Mouse (Mus musculus) embryo, embryonic 11.5 days (tissue): ENCODE measurements around the gene Ube2g2.
A peak's percentile ranks its signal among the peaks of the same experiment; 100 is the strongest.

Experiments
- DNase-seq: peaks from one replicate; pipeline ENCODE4 v3.0.0-alpha.2; 2012; ENCODE audit warnings: low read depth, low spot score

Gene Ube2g2

GRCm38 (mm10) chr10:77605908-77606826 lies 15.9 kb upstream of the Ube2g2 start, which contains the start of the genes Sumo3 and Gm49325:
Sumo3 (plus strand) TSS chr10:77606097.
Gm49325 (plus strand) TSS chr10:77606197.
- peak; percentile 83 for DNase-seq

- DNase-seq = no peak
These were observed 15.2 kb upstream of the Ube2g2 start for GRCm38 (mm10) chr10:77606855-77607254.

GRCm38 (mm10) chr10:77607441-77607840 lies 14.6 kb upstream of the Ube2g2 start:
- DNase-seq = no peak

GRCm38 (mm10) chr10:77608589-77608988 lies 13.5 kb upstream of the Ube2g2 start:
- DNase-seq = no peak

GRCm38 (mm10) chr10:77610221-77610961 lies 11.7 kb upstream of the Ube2g2 start:
- DNase-seq = no peak

- no peak for DNase-seq
These were observed 8.7 kb upstream of the Ube2g2 start for GRCm38 (mm10) chr10:77613409-77613808.

- DNase-seq = no peak
These were observed 6.4 kb upstream of the Ube2g2 start for GRCm38 (mm10) chr10:77615647-77616046.

- DNase-seq = no peak
These were observed 5.9 kb upstream of the Ube2g2 start for GRCm38 (mm10) chr10:77616166-77616565.

- no peak for DNase-seq
These were observed 5.1 kb upstream of the Ube2g2 start for GRCm38 (mm10) chr10:77616926-77617325.

GRCm38 (mm10) chr10:77621546-77621945 lies 529 bp upstream of the Ube2g2 start:
- no peak for DNase-seq

- DNase-seq = no peak
These were observed 1.0 kb downstream of the Ube2g2 start for GRCm38 (mm10) chr10:77623069-77623492.

- DNase-seq = no peak
These were observed 1.7 kb downstream of the Ube2g2 start for GRCm38 (mm10) chr10:77623639-77624400.

GRCm38 (mm10) chr10:77624570-77624995 lies 2.5 kb downstream of the Ube2g2 start:
- no peak for DNase-seq

GRCm38 (mm10) chr10:77626036-77626435 lies 4.0 kb downstream of the Ube2g2 start:
- no peak for DNase-seq

GRCm38 (mm10) chr10:77626591-77626990 lies 4.5 kb downstream of the Ube2g2 start:
- no peak for DNase-seq

GRCm38 (mm10) chr10:77627497-77627896 lies 5.4 kb downstream of the Ube2g2 start:
- peak; percentile 83 for DNase-seq

GRCm38 (mm10) chr10:77629163-77629562 lies 7.1 kb downstream of the Ube2g2 start:
- no peak for DNase-seq

GRCm38 (mm10) chr10:77629970-77630369 lies 7.9 kb downstream of the Ube2g2 start:
- DNase-seq = no peak

- DNase-seq = no peak
These were observed 11.9 kb downstream of the Ube2g2 start for GRCm38 (mm10) chr10:77634016-77634415.

GRCm38 (mm10) chr10:77634452-77635231 lies 12.6 kb downstream of the Ube2g2 start:
- no peak for DNase-seq
